Mouse (Mus musculus): Measurements from ENCODE around the gene Rccd1. TPM values are rescaled to one million over a fixed set of nuclear protein-coding genes. Genes with fewer than 3 reads are reported as not detected.
"Not testable (repeated sequence)": the region's sequence is repeated elsewhere in the genome, so short reads cannot be mapped to it uniquely, and the experiment has no call there.

Gene Rccd1
- polyA plus RNA-seq, 1 experiment from 2014 or later: 16.2 TPM

DNA sequence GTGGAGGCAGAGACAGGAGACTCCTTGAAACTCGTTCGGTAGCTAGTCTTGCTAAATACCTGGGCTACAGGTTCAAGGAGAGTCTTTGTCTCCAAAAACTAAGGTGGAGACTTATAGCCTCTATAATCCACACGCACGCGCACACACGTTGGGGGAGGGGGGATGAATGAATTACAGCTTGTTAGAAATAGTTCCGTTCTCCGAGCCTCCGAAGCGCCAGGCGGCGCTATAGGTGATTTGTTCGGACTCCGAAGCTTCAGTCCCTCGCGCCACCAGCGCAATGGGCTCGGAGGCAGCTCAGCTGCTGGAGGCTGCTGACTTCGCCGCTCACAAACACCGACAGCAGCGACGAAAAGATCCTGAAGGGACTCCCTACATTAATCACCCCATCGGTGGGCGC lies 18.6 kb upstream of the Rccd1 start, which contains the start of gene Hddc3:
Gene Hddc3 (plus strand): TSS at position 247 of the 400 bp plus-strand sequence.
- no peaks in the 10 kb centered on the region for H3K9me3 ChIP-seq (replicated peaks)
- H3K9ac ChIP-seq: peak within 1 kb of the TSS; percentile 78
- 1% methylated on average over 25 of the region's 25 CpGs for WGBS
- H3K36me3 ChIP-seq (ENCODE audit: poor library complexity, severe bottlenecking): 0 out of 2 replicates have a peak, but pooled peaks cover 8% of the 10 kb centered on the region
- H3K4me2 ChIP-seq: peak within 1 kb of the TSS; percentile 69
- H3K4me3 ChIP-seq: peak within 1 kb of the TSS; percentile 55
- peak within 1 kb of the TSS; percentile 80 for H3K27ac ChIP-seq
- H3K4me1 ChIP-seq: peaks cover 45% of the 10 kb centered on the region
- peak; percentile 46 for ATAC-seq
- H3K27me3 ChIP-seq: no peaks in the 10 kb centered on the region

DNA sequence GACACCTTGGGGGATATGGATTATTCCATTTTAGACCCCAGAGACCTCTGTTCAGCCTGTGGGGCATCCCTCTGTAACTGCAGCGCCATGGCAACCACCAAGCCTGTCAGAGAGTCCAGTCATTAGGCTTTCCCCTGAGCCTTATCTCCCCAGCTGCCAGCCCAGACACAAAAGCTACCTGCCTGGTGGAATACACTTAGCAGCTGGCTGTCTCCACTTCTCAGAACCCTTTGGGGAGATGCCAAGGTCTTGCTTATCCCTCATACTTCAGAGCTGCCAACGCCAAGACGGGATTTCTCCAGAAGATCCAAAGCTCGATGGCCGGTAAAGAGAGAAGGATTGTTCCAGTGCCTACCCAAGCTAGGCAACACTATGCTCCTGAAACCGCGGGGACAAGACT lies 17.5 kb upstream of the Rccd1 start:
- peaks cover 50% of the 10 kb centered on the region for H3K4me1 ChIP-seq
- no peak overlapping the region for H3K4me2 ChIP-seq
- WGBS: 77% methylated on average over 7 of the region's 7 CpGs
- ATAC-seq: no peak
- H3K9me3 ChIP-seq (replicated peaks): no peaks in the 10 kb centered on the region
- no peak overlapping the region for H3K27ac ChIP-seq
- H3K27me3 ChIP-seq: no peaks in the 10 kb centered on the region
- H3K9ac ChIP-seq: no peak overlapping the region
- no peak overlapping the region for H3K4me3 ChIP-seq
- peaks cover 13% of the 10 kb centered on the region for H3K36me3 ChIP-seq (ENCODE audit: poor library complexity, severe bottlenecking)

DNA sequence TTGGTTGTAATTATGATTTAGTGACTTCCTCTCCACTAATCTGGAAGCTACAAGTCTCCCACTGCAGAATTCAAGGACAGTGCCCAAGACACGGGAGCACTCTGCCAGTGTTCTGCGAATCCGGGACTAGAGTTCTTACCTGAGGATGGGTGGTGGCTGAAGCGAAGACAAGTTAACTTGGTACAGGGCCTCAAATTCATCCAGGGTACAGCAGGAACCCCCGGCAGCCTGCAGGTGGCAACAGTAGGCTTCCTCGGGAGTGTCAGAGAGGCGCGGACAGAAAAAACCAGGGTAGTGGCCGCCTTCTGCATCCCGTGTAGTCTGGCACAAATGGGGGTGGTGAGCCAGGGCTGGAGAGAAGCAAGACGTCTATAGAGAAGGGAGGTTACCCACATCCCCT lies 16.5 kb upstream of the Rccd1 start, which contains the start of gene Unc45a:
Gene Unc45a (minus strand): TSS at position 213 of the 400 bp plus-strand sequence.
- peak within 1 kb of the TSS; percentile 90 for H3K4me2 ChIP-seq
- H3K4me1 ChIP-seq: peaks cover 50% of the 10 kb centered on the region
- peak within 1 kb of the TSS; percentile 61 for H3K4me3 ChIP-seq
- no peaks in the 10 kb centered on the region for H3K9me3 ChIP-seq (replicated peaks)
- H3K36me3 ChIP-seq (ENCODE audit: poor library complexity, severe bottlenecking): peaks cover 20% of the 10 kb centered on the region
- ATAC-seq: peak; percentile 40
- H3K27ac ChIP-seq: peak within 1 kb of the TSS; percentile 88
- peak within 1 kb of the TSS; percentile 87 for H3K9ac ChIP-seq
- WGBS: 2% methylated on average over 11 of the region's 11 CpGs
- H3K27me3 ChIP-seq: no peaks in the 10 kb centered on the region

DNA sequence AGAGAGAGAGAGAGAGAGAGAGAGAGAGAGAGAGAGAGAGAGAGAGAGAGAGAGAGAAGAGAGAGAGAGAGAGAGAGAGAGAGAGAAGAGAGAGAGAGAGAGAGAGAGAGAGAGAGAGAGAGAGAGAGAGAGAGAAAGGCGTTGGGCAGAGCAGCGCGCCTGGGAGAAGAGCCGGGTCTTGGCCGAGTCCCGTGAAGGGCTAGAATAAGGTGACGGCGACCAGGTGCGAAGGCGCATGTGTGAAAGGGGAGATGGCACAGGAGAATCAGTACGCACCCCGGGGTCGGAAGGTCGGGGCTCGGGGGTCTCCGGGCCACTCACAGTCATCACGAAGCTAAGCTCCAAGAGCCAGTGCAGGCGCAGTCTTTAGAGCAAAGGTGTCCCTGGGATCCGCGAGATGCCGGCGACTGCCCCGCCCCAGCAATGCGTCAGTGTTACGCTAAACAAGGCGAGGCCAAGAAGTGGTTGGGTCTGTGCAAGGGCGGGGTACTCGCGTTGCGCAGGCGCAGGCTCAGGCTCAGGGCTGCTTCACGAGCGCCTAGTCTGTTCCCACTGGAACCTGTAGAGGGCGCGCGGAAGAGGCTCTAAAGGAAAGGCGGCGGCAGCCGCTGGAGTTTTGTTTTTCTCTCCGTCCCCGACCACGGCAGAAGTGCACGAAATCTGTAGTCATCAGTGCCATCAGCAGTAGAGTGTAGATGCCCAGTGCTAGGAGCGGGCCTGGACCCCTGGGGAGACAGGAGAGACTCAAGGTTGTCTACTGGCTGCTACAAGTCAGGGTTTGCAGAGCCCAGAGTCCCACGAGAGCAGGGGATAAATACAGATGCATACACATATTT lies 15.8 kb upstream of the Rccd1 start:
- ATAC-seq: peak; percentile 98
- H3K4me1 ChIP-seq: peaks cover 50% of the 10 kb centered on the region
- peak overlapping the region; percentile 61 for H3K4me3 ChIP-seq
- peak overlapping the region; percentile 90 for H3K4me2 ChIP-seq
- H3K9me3 ChIP-seq (replicated peaks): no peaks in the 10 kb centered on the region
- H3K9ac ChIP-seq: peak overlapping the region; percentile 87
- peaks cover 24% of the 10 kb centered on the region for H3K36me3 ChIP-seq (ENCODE audit: poor library complexity, severe bottlenecking)
- H3K27ac ChIP-seq: peak overlapping the region; percentile 88
- under 1% methylated on average over 45 of the region's 45 CpGs for WGBS
- no peaks in the 10 kb centered on the region for H3K27me3 ChIP-seq

DNA sequence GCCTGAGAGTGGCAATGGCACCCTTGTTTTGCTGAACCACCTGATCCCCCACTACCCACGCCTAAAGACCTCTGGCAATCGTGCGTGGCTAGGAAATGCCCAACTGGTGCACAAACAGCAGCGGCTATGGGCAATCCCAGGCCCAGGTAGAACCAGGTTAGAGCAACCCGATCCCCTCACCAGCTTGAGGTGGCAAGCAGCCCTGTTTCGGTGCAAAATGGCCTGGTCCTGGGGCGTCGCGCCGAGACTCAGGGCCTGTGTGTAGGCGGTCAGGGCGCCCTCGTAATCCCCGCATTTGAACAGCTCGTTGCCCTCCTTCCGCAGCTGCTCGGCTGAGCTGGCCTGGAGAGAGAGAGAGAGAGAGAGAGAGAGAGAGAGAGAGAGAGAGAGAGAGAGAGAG lies 15.1 kb upstream of the Rccd1 start:
- peak overlapping the region; percentile 40; the same call in 1 of the 2 replicates for H3K27ac ChIP-seq
- peak overlapping the region; percentile 90 for H3K4me2 ChIP-seq
- H3K9me3 ChIP-seq (replicated peaks): no peaks in the 10 kb centered on the region
- peaks cover 50% of the 10 kb centered on the region for H3K4me1 ChIP-seq
- ATAC-seq: no peak
- WGBS: 7% methylated on average over 17 of the region's 17 CpGs
- peak overlapping the region; percentile 87 for H3K9ac ChIP-seq
- H3K36me3 ChIP-seq (ENCODE audit: poor library complexity, severe bottlenecking): peaks cover 30% of the 10 kb centered on the region
- H3K27me3 ChIP-seq: no peaks in the 10 kb centered on the region
- H3K4me3 ChIP-seq: peak overlapping the region; percentile 61

DNA sequence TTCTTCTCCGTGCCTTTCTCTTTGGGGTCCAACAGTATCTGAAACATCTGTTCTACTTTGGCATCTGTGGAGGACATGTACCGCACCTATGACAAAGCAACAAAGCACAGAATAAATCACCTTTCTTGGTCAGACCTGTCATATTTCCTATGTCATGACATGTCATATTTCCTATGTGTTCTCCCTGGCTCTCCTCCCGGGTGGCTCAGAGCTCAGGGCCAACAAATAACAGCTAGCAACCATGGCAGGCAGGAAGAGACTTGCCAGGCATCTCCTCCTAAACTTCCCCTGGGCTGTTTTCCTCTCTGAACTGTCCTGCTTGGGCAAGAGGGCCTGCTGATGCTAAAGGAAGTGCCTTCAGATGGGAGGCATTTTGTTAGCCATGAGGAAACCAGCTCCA lies 12.7 kb upstream of the Rccd1 start:
- no peak for ATAC-seq
- Histone ChIP-seq H3K27ac (no peak overlapping the region), H3K4me3 (no peak overlapping the region), H3K9ac (no peak overlapping the region), H3K27me3 (no peaks in the 10 kb centered on the region), H3K9me3 (replicated peaks) (no peaks in the 10 kb centered on the region), H3K36me3 (ENCODE audit: poor library complexity, severe bottlenecking) (peaks cover 54% of the 10 kb centered on the region), H3K4me2 (no peak overlapping the region), H3K4me1 (peaks cover 35% of the 10 kb centered on the region)
- 95% methylated on average over 3 of the region's 3 CpGs for WGBS

DNA sequence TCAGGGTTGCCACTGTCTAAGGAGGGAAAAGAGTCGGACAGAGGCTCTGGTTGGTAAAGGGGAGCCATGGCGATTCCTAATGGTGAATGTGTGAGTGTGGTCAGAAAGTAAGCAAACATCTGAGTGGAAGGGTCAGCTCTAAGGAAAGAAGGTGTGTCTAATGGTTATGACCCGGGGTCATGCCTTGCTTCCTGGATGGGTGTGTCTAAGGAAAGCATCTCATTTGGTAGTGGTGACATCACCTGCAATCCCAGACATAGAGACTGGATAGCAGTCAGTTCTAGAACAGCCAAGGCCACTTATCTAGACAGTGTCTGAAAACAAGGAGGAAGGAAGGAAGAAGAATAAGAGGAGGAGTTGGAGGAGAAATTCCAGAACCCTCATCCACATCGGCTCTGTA lies 10.6 kb upstream of the Rccd1 start:
- H3K4me2 ChIP-seq: no peak overlapping the region
- peaks cover 20% of the 10 kb centered on the region for H3K4me1 ChIP-seq
- no peak overlapping the region for H3K4me3 ChIP-seq
- H3K27ac ChIP-seq: no peak overlapping the region
- no peak for ATAC-seq
- no peaks in the 10 kb centered on the region for H3K9me3 ChIP-seq (replicated peaks)
- H3K9ac ChIP-seq: no peak overlapping the region
- no peaks in the 10 kb centered on the region for H3K27me3 ChIP-seq
- peaks cover 75% of the 10 kb centered on the region for H3K36me3 ChIP-seq (ENCODE audit: poor library complexity, severe bottlenecking)
- WGBS: 93% methylated on average over 4 of the region's 4 CpGs

DNA sequence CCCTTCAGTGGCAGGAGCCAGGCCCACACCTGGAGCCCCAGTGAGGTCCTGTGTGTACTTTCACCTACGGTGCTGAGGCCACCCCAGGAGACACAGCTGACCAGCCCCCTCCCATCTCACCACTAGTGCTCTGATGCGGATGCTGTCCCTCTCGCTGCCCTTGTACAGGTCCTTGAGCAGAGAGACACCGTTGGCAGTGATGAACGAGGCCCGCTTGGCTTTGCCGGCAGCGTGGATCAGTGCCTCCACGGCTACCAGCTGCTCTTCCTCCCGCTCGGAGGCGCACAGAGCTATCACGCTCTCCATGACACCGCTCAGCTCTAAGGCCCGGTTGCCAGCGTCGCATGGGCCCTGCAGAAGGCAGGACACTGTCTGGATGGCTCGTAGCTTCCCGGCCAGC lies 7.2 kb upstream of the Rccd1 start:
- Histone ChIP-seq H3K4me3 (no peak overlapping the region), H3K9me3 (replicated peaks) (no peaks in the 10 kb centered on the region), H3K4me1 (no peaks in the 10 kb centered on the region), H3K36me3 (ENCODE audit: poor library complexity, severe bottlenecking) (peaks cover 100% of the 10 kb centered on the region), H3K9ac (no peak overlapping the region), H3K27me3 (no peaks in the 10 kb centered on the region), H3K4me2 (no peak overlapping the region), H3K27ac (no peak overlapping the region)
- ATAC-seq: no peak
- 97% methylated on average over 19 of the region's 19 CpGs for WGBS

DNA sequence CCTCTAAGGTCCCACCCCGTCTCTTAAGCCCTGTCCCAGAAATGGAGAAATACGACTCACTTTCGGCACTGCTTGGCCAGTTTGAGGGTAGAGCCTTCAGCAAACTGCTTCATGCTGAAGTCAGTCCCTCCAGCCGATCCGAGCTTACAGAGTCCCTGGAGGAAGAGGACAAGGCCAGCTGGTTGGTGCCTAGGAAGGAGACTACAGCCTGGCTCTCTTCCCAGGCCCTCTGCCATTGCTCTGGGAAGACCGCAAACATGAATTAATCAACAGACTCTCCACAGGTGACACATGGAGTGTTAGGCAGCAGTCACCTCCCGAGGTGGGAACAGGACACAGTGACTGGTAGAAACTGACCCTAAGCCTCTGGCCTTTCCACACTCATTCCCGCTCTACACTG lies 6.0 kb upstream of the Rccd1 start:
- H3K27ac ChIP-seq: no peak overlapping the region
- WGBS: 93% methylated on average over 8 of the region's 8 CpGs
- no peaks in the 10 kb centered on the region for H3K9me3 ChIP-seq (replicated peaks)
- ATAC-seq: no peak
- no peaks in the 10 kb centered on the region for H3K27me3 ChIP-seq
- H3K36me3 ChIP-seq (ENCODE audit: poor library complexity, severe bottlenecking): peaks cover 100% of the 10 kb centered on the region
- 0 out of 2 replicates have a peak, but pooled peaks cover under 1% of the 10 kb centered on the region for H3K4me1 ChIP-seq
- H3K9ac ChIP-seq: no peak overlapping the region
- H3K4me3 ChIP-seq: no peak overlapping the region
- no peak overlapping the region for H3K4me2 ChIP-seq

DNA sequence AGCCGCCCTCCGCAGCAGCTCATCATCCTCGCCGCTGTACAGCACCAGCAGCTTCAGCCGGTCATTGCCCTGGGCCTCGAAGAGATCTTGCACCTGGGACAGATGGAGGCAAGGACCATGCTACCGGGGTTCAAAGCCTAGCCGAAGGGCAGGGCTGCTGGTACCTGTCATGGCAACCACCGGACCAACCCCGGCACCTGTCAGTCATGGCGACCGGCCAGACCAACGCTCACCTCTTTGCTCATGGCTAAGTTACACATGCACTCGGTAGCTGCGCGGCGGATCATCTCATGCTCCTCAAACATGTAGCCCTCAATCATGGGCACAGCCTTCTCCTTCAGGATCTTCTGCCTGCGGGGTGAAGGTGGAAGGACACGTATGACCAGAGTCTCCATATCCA lies 1.8 kb upstream of the Rccd1 start:
- H3K4me2 ChIP-seq: no peak overlapping the region
- H3K4me3 ChIP-seq: no peak overlapping the region
- no peak for ATAC-seq
- no peaks in the 10 kb centered on the region for H3K27me3 ChIP-seq
- no peaks in the 10 kb centered on the region for H3K9me3 ChIP-seq (replicated peaks)
- H3K36me3 ChIP-seq (ENCODE audit: poor library complexity, severe bottlenecking): peaks cover 63% of the 10 kb centered on the region
- H3K4me1 ChIP-seq: peaks cover 24% of the 10 kb centered on the region
- WGBS: 97% methylated on average over 19 of the region's 19 CpGs
- no peak overlapping the region for H3K27ac ChIP-seq
- H3K9ac ChIP-seq: no peak overlapping the region

DNA sequence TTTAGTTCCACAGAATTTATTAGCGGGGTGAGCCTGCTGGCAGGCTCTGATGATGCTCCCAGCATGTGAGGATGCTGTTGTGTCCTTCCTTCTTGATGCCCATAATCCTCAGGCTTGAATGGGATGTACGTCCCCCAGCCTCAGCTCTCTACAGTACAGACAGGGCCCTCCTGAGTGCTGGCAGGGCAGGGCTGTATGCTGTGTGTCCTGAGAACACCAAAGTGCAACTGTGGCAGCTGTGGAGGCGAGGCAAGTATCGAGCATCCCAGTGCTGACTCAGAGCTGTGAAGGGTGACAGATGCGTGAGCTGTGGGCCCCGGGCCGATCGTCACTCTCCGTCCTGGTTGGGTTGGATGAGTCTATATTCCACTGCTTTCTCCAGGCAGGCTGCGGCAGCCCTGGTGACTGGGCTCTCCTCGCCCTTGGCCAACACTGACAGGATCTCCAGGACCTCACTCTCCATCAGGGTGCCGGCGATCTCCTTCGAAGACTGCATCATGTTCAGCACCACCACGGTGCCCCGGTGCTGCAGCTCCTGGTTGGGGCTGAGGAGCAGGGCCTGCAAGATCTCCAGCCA lies 1.1 kb upstream of the Rccd1 start:
- ATAC-seq: no peak
- Histone ChIP-seq H3K9ac (no peak overlapping the region), H3K4me1 (peaks cover 24% of the 10 kb centered on the region), H3K27ac (peak overlapping the region; percentile 19; the same call in 1 of the 2 replicates), H3K4me3 (no peak overlapping the region), H3K36me3 (ENCODE audit: poor library complexity, severe bottlenecking) (peaks cover 63% of the 10 kb centered on the region), H3K4me2 (no peak overlapping the region), H3K9me3 (replicated peaks) (no peaks in the 10 kb centered on the region), H3K27me3 (no peaks in the 10 kb centered on the region)
- WGBS: 98% methylated on average over 16 of the region's 16 CpGs

DNA sequence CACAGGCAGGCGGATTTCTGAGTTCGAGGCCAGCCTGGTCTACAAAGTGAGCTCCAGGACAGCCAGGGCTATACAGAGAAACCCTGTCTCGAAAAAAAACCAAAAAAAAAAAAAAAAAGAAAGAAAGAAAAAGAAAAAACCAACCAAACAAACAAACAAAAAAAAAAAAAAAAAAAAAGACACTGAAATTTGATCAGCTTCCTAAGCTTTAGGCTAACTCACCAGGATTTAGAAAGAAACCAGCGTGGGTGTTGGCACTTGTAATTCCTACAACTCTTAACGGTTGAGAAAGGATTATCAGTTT lies 514 bp upstream of the Rccd1 start:
- not testable (repeated sequence) for H3K27me3 ChIP-seq; ATAC-seq; H3K9ac ChIP-seq; H3K4me3 ChIP-seq; H3K9me3 ChIP-seq (replicated peaks)
- 55% methylated on average over 5 of the region's 5 CpGs for WGBS
- Histone ChIP-seq H3K4me2 (peak overlapping the region; percentile 70), H3K36me3 (ENCODE audit: poor library complexity, severe bottlenecking) (peaks cover 63% of the 10 kb centered on the region), H3K27ac (peak overlapping the region; percentile 84), H3K4me1 (peaks cover 24% of the 10 kb centered on the region)

Measured in forebrain, embryonic 13.5 days (tissue).